In the genomic region with DNA sequence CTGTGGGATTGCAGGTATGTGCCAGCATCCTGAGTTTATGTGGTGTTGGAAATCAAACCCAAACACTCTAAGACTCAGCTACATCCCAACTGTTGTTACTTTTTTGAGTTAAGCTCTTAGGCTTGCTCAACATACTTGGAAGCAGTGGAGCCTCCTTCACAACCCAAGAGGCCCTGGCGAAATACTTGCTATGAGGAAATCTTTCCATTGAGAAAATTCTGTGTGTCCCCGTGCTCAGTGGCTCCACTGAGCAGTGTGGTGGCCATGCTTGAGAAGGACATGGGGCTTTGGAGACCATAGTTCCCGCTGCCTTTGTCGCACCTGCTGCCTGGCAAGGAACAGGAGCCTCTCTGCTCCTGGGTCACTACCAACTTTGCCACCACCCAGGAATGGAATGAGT, we compare ENCODE assay signal across 13 mouse cellular contexts.
DNase-seq lines count a peak whose midpoint lies in the region; ATAC-seq and TF ChIP-seq lines count a peak whose summit lies in the region.
"Had no signal": no experiment of that assay in that cellular context is flagged by ENCODE, and none has a peak within 500 bp of the region (broad histone marks: within the 10 kb centered on the region; RNA-seq: fewer than 3 reads in every experiment).

No protein-coding gene starts in this region.

- H3K4me1 ChIP-seq in heart, embryonic 10.5 days, result peaks cover 30% of the 10 kb centered on the region
- H3K4me1 ChIP-seq in cerebellum, adult 2 months (ENCODE audit: control insufficient read depth, insufficient read depth, low read length), result no peaks in the 10 kb centered on the region; the same call in 1 of the 2 replicates

- intact Hi-C loops in heart, postnatal 25 days (cut with DNase I), result loop anchor here (2.0 to 5.0 kb wide), 3 partner anchors 87 to 213 kb away; no protein-coding TSS in a partner anchor

- H3K9me3 ChIP-seq in heart, embryonic 10.5 days, result no peaks in the 10 kb centered on the region
- H3K9me3 ChIP-seq: heart, embryonic 13.5 days; lung, embryonic 15.5 days had no signal

- 81% methylated on average over 4 of the region's 4 CpGs for WGBS in heart, embryonic 10.5 days
- WGBS in cerebellum, adult 2 months, result 94% methylated on average over 4 of the region's 4 CpGs

- H3K4me3 ChIP-seq in heart, embryonic 10.5 days, result no peak overlapping the region
- no peak overlapping the region for H3K4me3 ChIP-seq in cerebellum, adult 2 months (replicated peaks; ENCODE audit: insufficient read depth, low read depth, low read length)
- H3K4me3 ChIP-seq: heart, embryonic 13.5 days; lung, embryonic 15.5 days had no signal

- H3K27ac ChIP-seq in heart, embryonic 10.5 days, result 0 out of 2 replicates have a peak overlapping the region, but pooled peaks have one; percentile 88
- H3K27ac ChIP-seq in cerebellum, adult 2 months (ENCODE audit: insufficient read depth, low read length), result no peak overlapping the region
- H3K27ac ChIP-seq: heart, embryonic 13.5 days had no signal

- no peaks in the 10 kb centered on the region for H3K36me3 ChIP-seq in heart, embryonic 10.5 days
- H3K36me3 ChIP-seq: heart, embryonic 13.5 days; lung, embryonic 15.5 days had no signal

- no peak for TF ChIP-seq POLR2A in cerebellum, adult 2 months (IDR thresholded peaks at IDR 0.05; ENCODE audit: borderline replicate concordance, insufficient read depth, low read length)

- no peak for TF ChIP-seq CTCF in cerebellum, adult 2 months (IDR thresholded peaks at IDR 0.05; ENCODE audit: borderline replicate concordance, insufficient read depth, low read depth, low read length)

- H3K27me3 ChIP-seq in heart, embryonic 10.5 days (ENCODE audit: insufficient read depth, poor library complexity, severe bottlenecking), result peaks cover 28% of the 10 kb centered on the region; the same call in 1 of the 2 replicates
- H3K27me3 ChIP-seq in cerebellum, adult 2 months (ENCODE audit: control insufficient read depth, insufficient read depth, low read length), result no peaks in the 10 kb centered on the region
- H3K27me3 ChIP-seq: lung, embryonic 15.5 days had no signal

- no peak for DNase-seq in heart, embryonic 10.5 days (ENCODE audit: low spot score)
- DNase-seq in heart, postnatal 25 days (ENCODE audit: low spot score), result no peak
- DNase-seq in NIH3T3 (ENCODE audit: low read depth), result peak; percentile 40
- DNase-seq in lung, postnatal 4 days, result peak; percentile 71 to 72
- no peak for DNase-seq in layer of hippocampus, adult 8-10 months (ENCODE audit: low spot score in 2 of 2)
- no peak for DNase-seq in cerebellum, adult 2 months
- DNase-seq in right cerebral cortex, postnatal 36 days (ENCODE audit: low spot score in 2 of 2), result no peak
- DNase-seq: adrenal gland, adult 8-10 months; kidney, adult 18-20 months; right cerebral cortex, postnatal 4 days had no signal

- peak; percentile 75 for ATAC-seq in granulocyte monocyte progenitor cell, adult 5-6 weeks (replicated peaks; ENCODE audit: poor library complexity, severe bottlenecking)

Comparison
In these comparisons a context has a peak if more than half of its experiments do, and no peak if none do; other contexts are left out.
1. DNase-seq: peak in NIH3T3 (single experiment) and lung, postnatal 4 days (2 of 2); none in heart, embryonic 10.5 days (single experiment), heart, postnatal 25 days (single experiment), layer of hippocampus, adult 8-10 months (0 of 2), cerebellum, adult 2 months (0 of 2) and right cerebral cortex, postnatal 36 days (0 of 2).